Mouse (Mus musculus): ENCODE data around the gene Stum. TPM values are rescaled to one million over a fixed set of nuclear protein-coding genes. Genes with fewer than 3 reads are reported as not detected.
"Not testable (repeated sequence)": the region's sequence is repeated elsewhere in the genome, so short reads cannot be mapped to it uniquely, and the experiment has no call there.

The Stum gene
- polyA plus RNA-seq, 1 experiment: not detected

GRCm38 (mm10) chr1:180398446-180398845, 84.9 kb downstream of the Stum start:
- Histone ChIP-seq H3K4me3 (replicated peaks) (no peak overlapping the region), H3K27me3 (ENCODE audit: control insufficient read depth) (peaks cover 4% of the 10 kb centered on the region), H3K4me1 (ENCODE audit: control insufficient read depth) (peaks cover 4% of the 10 kb centered on the region), H3K9me3 (ENCODE audit: control insufficient read depth, low read length) (no peaks in the 10 kb centered on the region), H3K36me3 (ENCODE audit: control insufficient read depth) (no peaks in the 10 kb centered on the region)
- TF ChIP-seq TAL1 (IDR thresholded peaks at IDR 0.05; ENCODE audit: low read length) (no peak), GATA1 (IDR thresholded peaks at IDR 0.05; ENCODE audit: low read length) (no peak)

GRCm38 (mm10) chr1:180397734-180398133, 85.6 kb downstream of the Stum start:
- Histone ChIP-seq H3K36me3 (ENCODE audit: control insufficient read depth) (no peaks in the 10 kb centered on the region), H3K9me3 (ENCODE audit: control insufficient read depth, low read length) (no peaks in the 10 kb centered on the region), H3K4me1 (ENCODE audit: control insufficient read depth) (peaks cover 2% of the 10 kb centered on the region), H3K4me3 (replicated peaks) (no peak overlapping the region), H3K27me3 (ENCODE audit: control insufficient read depth) (no peaks in the 10 kb centered on the region)
- TF ChIP-seq GATA1 (IDR thresholded peaks at IDR 0.05; ENCODE audit: low read length) (no peak), TAL1 (IDR thresholded peaks at IDR 0.05; ENCODE audit: low read length) (no peak)

- no peak overlapping the region for H3K4me3 ChIP-seq (replicated peaks)
- TF ChIP-seq GATA1 (IDR thresholded peaks at IDR 0.05; ENCODE audit: low read length): no peak
- TF ChIP-seq TAL1 (IDR thresholded peaks at IDR 0.05; ENCODE audit: low read length): no peak
- no peaks in the 10 kb centered on the region for H3K9me3 ChIP-seq (ENCODE audit: control insufficient read depth, low read length)
- H3K4me1 ChIP-seq (ENCODE audit: control insufficient read depth): peaks cover 13% of the 10 kb centered on the region
- no peaks in the 10 kb centered on the region for H3K36me3 ChIP-seq (ENCODE audit: control insufficient read depth)
- no peaks in the 10 kb centered on the region for H3K27me3 ChIP-seq (ENCODE audit: control insufficient read depth)
Observed at GRCm38 (mm10) chr1:180393873-180394272, 89.4 kb downstream of the Stum start.

GRCm38 (mm10) chr1:180393017-180393797, 90.1 kb downstream of the Stum start:
- Histone ChIP-seq H3K4me1 (ENCODE audit: control insufficient read depth) (peaks cover 17% of the 10 kb centered on the region), H3K9me3 (ENCODE audit: control insufficient read depth, low read length) (no peaks in the 10 kb centered on the region), H3K4me3 (replicated peaks) (no peak overlapping the region), H3K27me3 (ENCODE audit: control insufficient read depth) (no peaks in the 10 kb centered on the region), H3K36me3 (ENCODE audit: control insufficient read depth) (no peaks in the 10 kb centered on the region)
- TF ChIP-seq GATA1 (IDR thresholded peaks at IDR 0.05; ENCODE audit: low read length) (no peak), TAL1 (IDR thresholded peaks at IDR 0.05; ENCODE audit: low read length) (no peak)

GRCm38 (mm10) chr1:180392137-180392798, 91.0 kb downstream of the Stum start:
- no peaks in the 10 kb centered on the region for H3K27me3 ChIP-seq (ENCODE audit: control insufficient read depth)
- no peaks in the 10 kb centered on the region for H3K36me3 ChIP-seq (ENCODE audit: control insufficient read depth)
- H3K4me3 ChIP-seq (replicated peaks): no peak overlapping the region
- H3K4me1 ChIP-seq (ENCODE audit: control insufficient read depth): peaks cover 26% of the 10 kb centered on the region
- no peak for TF ChIP-seq GATA1 (IDR thresholded peaks at IDR 0.05; ENCODE audit: low read length)
- TF ChIP-seq TAL1 (IDR thresholded peaks at IDR 0.05; ENCODE audit: low read length): no peak
- no peaks in the 10 kb centered on the region for H3K9me3 ChIP-seq (ENCODE audit: control insufficient read depth, low read length)

- peaks cover 32% of the 10 kb centered on the region for H3K4me1 ChIP-seq (ENCODE audit: control insufficient read depth)
- TF ChIP-seq GATA1 (IDR thresholded peaks at IDR 0.05; ENCODE audit: low read length) (no peak), TAL1 (IDR thresholded peaks at IDR 0.05; ENCODE audit: low read length) (no peak)
- no peaks in the 10 kb centered on the region for H3K9me3 ChIP-seq (ENCODE audit: control insufficient read depth, low read length)
- no peaks in the 10 kb centered on the region for H3K36me3 ChIP-seq (ENCODE audit: control insufficient read depth)
- no peaks in the 10 kb centered on the region for H3K27me3 ChIP-seq (ENCODE audit: control insufficient read depth)
- no peak overlapping the region for H3K4me3 ChIP-seq (replicated peaks)
Observed at GRCm38 (mm10) chr1:180391575-180391945, 91.7 kb downstream of the Stum start.

- TF ChIP-seq TAL1 (IDR thresholded peaks at IDR 0.05; ENCODE audit: low read length) (no peak), GATA1 (IDR thresholded peaks at IDR 0.05; ENCODE audit: low read length) (no peak)
- Histone ChIP-seq H3K4me1 (ENCODE audit: control insufficient read depth) (peaks cover 36% of the 10 kb centered on the region), H3K36me3 (ENCODE audit: control insufficient read depth) (no peaks in the 10 kb centered on the region), H3K4me3 (replicated peaks) (no peak overlapping the region), H3K27me3 (ENCODE audit: control insufficient read depth) (no peaks in the 10 kb centered on the region), H3K9me3 (ENCODE audit: control insufficient read depth, low read length) (no peaks in the 10 kb centered on the region)
Observed at GRCm38 (mm10) chr1:180390746-180391574, 92.3 kb downstream of the Stum start.

GRCm38 (mm10) chr1:180390321-180390731, 93.0 kb downstream of the Stum start:
- no peaks in the 10 kb centered on the region for H3K36me3 ChIP-seq (ENCODE audit: control insufficient read depth)
- H3K4me1 ChIP-seq (ENCODE audit: control insufficient read depth): peaks cover 34% of the 10 kb centered on the region
- H3K27me3 ChIP-seq (ENCODE audit: control insufficient read depth): no peaks in the 10 kb centered on the region
- H3K4me3 ChIP-seq (replicated peaks): no peak overlapping the region
- H3K9me3 ChIP-seq (ENCODE audit: control insufficient read depth, low read length): no peaks in the 10 kb centered on the region
- no peak for TF ChIP-seq GATA1 (IDR thresholded peaks at IDR 0.05; ENCODE audit: low read length)
- no peak for TF ChIP-seq TAL1 (IDR thresholded peaks at IDR 0.05; ENCODE audit: low read length)

GRCm38 (mm10) chr1:180389213-180389760, 94.0 kb downstream of the Stum start:
- not testable (repeated sequence) for H3K9me3 ChIP-seq (ENCODE audit: control insufficient read depth, low read length); H3K36me3 ChIP-seq (ENCODE audit: control insufficient read depth)
- H3K4me1 ChIP-seq (ENCODE audit: control insufficient read depth): peaks cover 38% of the 10 kb centered on the region

More at GRCm38 (mm10) chr1:180389213-180389760, 94.0 kb downstream of the Stum start:
- H3K4me3 ChIP-seq (replicated peaks); H3K27me3 ChIP-seq (ENCODE audit: control insufficient read depth): not testable (repeated sequence)
